Mouse (Mus musculus) T-cell, adult 2 months (primary cell): Measurements from ENCODE around the gene Nradd.

Experiments used
- DNase-seq: peaks from one replicate; pipeline ENCODE4 v3.0.0; 2022; ENCODE audit warnings: low spot score

Gene Nradd

DNA sequence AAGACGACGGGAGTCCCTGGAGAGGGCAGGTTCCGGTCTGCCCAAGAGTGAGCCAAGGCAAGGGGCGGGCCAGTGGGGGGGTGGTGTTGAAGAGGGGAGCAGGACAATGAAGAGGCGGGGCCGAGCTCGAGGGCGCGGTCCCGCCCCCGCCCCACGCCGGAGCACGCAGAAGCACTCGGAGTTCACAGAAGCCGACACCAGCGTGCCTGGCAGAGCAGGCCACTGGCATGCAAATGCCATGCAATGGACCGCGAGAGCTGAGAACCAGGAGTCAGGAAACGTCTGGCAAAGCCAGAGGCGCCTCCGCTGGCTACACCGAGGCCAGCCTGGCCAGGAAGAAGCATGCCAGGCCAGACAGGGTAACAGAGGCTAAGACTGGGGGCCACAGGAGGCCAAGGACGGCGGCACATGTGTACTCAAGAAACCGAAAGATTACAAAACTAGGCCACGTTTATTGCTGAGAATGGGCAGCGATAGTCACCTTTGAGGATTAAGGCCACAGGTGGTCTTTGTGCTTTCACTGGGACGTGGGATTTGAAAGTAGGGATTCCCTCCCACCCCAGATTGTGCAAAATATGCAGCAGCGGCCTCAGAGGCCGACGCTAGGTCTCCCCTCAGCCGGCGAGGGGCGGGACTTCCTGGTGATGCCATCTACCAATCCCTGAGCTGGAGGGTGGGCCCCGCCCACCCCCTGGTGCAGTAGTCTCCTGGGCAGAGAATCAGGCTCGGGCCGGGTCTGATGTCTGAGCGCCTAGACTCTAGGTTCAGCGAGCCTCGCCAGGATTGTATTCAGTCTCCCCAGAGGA is at the start of gene Nradd:
Gene Nradd (minus strand): TSS at position 92 of the 806 bp plus-strand sequence.
- DNase-seq, result no peak

DNA sequence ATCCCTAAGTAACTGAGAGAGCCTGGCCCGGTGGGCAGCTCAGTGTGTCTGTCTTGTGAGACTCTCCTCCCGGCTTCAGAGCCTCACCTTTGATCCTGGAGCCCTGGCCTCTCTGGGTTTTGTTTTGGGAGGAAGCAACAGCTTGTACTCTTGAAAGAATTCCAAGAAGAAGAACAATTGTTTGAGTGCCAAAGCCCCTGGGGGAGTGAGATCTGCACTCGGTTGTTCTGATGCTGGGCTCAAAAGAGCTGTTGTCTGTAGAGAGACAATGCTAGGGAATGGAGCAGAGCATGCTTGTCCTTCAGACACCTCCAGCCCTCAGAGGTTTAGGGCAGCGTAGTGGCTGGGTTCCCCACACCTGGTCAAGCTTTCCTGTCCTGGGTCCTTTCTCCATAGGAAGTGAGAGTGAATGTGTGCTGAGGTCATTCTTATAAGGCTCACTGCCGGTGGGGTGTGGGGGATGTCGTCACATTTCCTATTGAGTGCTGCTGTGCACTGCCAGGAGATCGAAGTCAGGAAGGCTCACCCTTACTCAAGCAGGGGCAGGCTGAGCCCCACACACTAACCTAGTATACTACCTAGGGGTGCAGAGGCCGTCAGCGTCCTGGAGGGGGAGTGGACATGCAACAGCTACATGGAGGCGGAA is 49.0 kb upstream of the Nradd start:
- DNase-seq, result no peak

DNA sequence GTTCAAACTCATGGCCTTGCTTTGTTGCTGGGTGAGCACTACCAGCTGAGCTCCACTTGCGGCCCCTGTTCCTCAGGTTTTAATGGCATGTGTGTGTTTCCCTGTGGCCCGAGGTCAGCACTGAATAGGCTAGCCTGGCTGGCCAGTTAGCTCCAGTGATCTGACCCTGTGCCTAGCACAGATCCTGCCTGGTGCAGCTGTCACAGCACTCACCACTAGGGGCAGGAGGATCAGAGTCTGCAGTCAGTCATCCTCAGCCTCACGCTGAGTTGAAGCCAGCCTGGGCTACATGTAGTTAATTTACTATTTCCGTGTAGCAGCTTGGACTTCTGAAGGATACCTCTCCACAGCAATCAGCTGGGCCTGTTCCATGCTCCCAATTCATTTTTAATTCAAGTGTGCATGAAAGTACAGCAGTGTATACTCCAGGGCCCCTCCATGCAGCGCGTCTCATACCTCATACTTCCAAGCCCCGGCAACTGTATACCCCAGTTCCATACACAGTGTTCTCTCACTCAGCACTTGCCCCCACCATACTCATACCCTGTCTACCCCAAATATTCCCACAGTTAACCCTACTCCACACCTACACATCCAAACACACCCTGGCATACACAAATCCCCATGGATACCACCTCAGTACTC is 48.3 kb upstream of the Nradd start:
- no peak for DNase-seq

DNA sequence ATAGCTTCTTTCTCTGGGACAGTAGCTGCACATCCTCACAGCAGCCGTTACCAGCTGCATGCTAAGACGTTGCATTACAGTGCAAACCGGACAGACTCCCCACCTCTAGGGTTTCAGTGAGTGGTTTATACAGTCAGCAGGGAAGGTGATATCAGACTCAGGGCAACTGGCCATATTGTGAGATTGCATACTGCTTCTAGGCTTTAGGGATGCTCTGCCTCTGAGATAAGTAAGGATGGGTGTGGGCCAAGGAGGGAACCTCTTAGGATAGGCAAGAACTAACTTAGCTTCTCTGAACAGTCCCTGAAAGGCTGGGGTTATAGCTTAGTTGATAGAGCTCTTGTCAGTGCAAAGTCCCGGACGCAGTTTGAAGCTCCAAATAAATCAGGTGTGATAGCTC is 45.5 kb upstream of the Nradd start:
- no peak for DNase-seq

DNA sequence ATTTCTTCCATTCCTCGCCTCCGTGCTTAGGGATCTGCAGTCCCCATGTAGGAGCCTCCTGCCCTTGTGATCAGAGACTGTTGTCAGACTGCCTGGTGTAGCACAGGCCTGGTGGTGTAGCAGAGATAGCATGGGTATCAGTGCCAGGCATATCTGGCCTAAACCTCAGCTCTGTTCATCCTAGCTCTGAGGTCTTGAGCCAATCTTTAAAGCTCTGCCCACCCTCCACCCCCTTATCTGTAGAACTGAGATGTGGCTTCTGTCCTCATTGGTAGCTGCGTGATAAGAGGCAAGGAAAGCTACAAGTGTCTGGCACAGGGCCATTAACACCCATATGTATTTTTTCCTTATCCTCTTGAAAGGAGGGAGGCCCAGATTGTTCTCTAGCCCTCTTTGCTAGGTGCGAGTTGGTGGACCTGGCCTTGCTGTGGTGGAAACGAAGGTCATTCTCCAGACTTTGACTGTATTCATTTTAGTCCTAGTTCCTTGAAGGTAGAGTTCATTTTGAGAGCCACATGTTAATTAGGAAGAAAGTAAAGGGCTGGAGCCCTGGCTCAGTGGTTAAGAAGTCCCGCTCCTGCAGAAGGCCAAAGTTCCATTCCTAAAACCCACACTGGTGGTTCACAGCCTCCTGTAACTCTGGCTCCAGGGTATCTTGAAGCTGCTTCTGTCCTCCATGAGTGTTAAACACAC is 44.5 kb upstream of the Nradd start:
- DNase-seq, result no peak

DNA sequence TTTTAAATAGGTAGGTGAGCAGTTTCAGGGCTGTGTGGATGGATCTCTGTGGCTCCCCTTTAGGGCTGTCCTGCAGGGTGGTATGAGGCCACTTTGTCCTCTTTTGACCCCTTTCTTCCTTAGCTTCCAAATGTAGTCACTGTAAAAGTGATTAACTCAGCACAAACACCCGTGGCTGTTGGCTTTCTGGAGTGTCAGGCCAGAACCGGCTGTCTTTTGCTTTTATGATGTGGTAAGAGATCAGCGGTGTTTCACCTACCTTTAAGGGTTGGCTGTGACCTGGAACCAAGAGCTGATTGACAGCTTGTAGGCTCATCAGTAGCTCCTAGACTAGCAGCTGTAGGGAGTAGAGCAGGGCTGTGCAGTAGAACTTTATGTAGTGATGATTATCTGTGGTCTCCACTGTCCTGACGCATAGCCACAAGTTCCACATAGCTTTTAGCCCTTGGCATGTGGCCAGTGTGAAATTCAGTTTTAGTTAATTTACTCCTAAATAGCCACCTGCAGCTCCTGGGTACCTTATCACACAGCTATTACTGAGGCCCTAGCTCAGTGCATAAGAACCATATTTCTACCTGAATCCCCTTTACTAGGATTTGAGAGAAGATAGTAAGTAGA is 43.1 kb upstream of the Nradd start:
- DNase-seq, result no peak

DNA sequence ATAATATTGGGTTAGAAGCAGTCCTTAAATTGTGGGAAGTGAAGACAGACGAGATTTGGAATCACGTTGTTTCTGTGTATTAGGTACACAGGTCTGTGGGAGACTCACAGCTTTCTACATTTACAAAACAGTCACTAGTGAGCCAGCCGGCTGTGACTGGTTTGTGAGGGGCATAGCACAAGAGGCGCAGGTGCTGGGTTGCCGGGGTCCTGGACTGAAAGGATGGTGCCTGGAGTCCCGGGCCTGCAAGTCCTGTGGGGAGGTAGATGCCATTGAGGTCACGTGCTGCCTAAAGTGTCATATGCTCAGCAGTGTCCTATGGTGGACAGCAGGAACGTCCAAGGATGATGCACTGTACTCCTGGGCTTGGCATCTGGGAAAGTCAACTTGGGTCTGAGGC is 42.1 kb upstream of the Nradd start:
- DNase-seq, result no peak

DNA sequence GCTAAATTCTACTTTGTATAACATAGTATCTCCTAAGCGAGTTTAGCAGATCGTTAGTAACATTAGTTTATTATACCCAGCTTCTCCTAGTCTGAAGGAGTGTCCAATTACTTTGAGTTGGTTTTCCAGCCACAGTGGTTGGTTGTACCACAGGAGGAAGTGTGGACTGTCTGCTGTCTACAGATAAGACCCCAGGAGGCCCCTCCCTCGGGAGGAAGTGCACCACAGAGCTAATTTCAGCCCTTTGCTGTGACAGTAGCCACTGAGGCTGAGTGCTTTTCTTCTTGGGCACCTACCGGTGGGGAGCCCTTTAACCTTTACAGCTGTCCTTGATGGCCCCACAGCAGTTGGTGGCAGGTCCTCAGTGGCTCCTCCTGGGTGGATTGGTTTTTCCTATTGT is 41.7 kb upstream of the Nradd start:
- DNase-seq, result no peak

DNA sequence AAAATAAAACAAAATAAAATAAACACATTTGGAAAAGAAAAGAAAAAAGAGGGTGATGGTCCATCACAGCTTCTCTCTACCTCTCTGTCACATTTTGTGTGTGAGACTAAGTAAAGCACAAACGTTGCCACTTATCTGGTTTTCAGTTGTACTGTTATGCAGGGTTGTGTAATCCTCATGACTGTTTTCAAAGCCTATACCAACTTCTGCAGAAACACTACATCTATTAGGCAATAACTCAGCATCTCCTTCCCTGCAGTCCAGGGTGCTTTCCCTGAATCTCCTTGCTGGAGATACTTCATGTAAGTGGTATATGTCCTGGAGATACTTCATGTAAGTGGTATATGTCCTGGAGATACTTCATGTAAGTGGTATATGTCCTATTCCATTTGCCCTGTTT is 38.6 kb upstream of the Nradd start:
- no peak for DNase-seq

DNA sequence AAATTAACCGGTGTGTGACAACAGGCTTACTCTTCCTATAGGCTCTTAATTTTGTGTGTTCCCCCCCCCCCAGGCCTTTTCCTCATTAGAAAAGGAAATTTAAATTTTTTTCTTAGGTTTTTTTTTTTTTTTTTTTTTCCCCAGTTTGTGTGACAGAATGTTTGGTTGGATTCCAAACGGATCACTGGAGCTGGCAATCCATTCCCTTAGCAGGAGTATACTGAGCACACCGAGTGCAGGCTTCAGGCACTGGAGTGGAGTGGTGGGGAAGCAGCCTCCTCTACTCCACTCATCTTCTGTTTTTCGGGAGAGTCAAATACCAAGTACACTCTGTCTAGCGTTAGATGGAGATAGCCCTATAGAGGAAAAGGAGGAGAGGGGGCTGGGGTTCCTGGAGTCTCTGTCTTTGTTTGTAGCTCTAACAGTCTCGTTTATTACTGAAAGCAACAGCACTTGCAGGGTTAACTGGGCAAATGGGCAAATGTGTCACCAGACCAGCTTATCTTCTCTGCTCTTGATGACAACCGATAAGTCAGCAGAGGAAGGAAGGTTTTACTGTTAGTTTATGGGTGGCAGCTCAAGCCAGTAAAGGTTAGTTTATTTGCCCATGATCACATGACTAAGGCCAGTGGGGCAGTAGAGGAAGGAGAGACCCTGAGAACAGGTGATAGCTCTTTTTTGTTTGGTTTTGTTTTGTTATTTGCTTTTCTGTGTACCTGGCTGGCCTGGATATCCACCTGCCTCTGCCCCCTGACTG is 36.8 kb upstream of the Nradd start:
- DNase-seq, result no peak

DNA sequence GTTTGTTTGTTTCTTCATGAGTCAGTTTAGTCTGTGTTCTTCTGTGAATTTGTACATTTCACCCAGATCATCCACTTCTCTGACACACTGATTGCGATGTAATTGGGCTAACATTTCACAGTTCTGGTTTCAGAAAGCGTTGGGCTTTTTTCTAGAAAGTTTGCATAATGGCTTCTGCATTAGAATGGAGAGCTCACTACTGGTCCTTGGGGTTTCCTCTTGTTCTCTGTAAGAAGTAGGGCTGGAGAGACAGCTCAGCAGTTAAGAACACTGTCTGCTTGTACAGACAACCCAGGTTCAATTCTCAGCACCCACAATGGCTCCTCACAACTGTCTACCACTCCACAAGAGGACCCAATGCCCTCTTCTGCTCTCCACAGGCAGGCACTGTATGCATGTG is 36.0 kb upstream of the Nradd start:
- DNase-seq, result no peak

DNA sequence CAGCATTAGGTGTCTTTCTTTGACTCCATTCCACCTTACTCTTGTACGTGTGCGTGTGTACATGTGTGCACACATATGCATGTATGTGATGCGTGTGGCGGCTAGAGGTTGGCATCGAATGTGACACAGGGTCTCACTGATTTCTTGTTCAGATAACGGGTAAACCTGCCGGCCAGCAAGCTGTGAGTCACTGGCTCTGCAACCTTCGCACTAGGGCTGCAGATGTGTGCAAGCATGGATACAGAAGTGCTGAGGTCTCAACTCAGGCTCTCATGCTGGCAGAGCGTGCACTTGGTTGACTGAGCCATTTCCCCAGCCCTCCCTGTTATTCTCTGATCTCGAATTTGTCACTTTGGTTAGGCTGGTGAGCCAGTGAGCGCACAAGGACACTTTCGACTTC is 35.3 kb upstream of the Nradd start:
- DNase-seq, result no peak

DNA sequence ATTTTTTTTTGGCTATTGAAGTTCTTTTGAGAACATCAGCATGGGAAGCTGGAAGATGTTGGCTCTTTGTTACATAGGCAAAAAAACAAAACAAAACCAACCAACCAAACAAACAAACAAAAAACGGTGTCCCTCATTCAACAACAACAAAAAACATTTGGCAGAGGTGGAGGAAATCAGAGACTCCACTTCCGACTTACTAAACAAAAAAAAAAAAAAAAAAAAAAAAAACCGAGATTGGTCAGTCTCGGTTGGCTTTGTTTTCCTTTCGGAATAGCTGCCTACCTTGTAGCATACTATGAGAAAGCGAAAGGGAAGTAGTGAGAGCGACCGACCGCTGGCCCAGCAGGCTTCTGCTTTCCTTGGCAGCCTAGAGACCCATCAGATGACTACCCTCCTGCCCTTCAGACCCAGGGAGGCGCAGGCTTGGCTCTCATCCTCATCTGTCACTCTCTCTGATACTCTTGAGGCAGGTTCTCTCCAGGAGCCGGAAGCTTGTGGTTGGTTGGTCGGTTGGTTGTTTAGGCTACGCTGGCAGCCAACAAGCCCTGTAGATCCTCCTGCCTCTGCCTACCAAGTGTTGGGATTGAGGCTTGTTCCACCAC is 33.3 kb upstream of the Nradd start:
- DNase-seq, result peak; percentile 59

DNA sequence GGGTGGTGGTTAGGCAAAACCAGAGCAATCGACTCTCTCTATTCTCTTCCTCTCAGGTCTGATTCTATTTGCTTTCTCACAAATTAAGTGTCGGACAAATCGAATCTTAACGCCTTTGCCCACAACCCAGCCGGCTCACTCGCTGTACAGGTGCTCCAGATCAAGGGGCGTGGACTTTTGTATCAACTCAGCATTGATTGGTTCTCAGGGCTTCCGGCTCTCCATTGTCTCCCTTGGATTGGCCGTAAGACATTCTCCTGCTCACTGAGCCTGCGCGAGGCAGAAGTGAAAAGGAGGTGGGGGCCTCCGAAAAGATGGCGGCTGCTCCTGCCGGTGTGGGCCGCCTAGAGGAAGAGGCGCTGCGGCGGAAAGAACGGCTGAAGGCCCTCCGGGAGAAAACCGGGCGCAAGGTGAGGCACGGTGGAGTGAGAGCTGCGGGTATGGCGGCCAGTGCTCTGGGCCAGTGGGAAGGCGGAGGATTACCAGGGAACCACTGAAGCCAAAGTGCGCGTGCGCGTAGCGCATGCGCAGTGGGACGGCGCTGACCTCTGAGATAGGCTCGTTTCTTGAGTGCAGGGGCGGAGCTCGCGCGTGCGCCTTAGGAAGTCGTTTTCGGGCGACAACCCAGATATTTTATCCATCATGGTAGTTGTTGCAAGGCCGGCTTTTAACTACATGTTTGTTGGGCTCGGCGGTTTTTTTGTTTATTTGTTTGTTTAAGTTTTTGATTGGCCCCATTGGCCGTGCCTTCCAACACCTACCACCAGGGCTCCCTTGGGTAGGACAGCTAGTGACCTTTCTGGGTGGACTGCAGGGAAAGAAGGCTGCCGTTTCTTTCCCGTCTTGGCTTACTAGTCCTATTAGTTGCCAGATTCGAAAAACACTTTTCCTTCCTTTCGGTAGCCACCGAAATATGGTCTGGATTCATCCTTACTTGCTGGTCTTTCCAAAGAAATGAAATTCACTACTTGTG is 32.3 kb upstream of the Nradd start, which contains the start of gene Ccdc12:
Gene Ccdc12 (plus strand): TSS at position 255 of the 973 bp plus-strand sequence.
- peak; percentile 97 for DNase-seq

DNA sequence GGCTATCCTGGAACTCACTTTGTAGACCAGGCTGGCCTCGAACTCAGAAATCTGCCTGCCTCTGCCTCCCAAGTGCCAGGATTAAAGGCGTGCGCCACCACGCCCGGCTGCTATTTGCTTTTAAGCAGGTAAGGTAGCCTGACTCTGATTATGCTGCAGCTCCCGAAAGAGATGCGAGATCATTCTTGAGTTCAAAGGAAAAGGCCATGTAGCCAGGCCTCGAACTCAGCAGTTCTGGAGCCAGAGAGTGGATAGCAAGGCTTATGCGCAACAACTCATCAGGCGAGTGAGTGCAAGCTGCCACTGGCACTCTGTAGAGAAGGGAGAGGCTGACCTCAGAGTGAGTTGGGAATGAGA is 31.4 kb upstream of the Nradd start:
- no peak for DNase-seq

DNA sequence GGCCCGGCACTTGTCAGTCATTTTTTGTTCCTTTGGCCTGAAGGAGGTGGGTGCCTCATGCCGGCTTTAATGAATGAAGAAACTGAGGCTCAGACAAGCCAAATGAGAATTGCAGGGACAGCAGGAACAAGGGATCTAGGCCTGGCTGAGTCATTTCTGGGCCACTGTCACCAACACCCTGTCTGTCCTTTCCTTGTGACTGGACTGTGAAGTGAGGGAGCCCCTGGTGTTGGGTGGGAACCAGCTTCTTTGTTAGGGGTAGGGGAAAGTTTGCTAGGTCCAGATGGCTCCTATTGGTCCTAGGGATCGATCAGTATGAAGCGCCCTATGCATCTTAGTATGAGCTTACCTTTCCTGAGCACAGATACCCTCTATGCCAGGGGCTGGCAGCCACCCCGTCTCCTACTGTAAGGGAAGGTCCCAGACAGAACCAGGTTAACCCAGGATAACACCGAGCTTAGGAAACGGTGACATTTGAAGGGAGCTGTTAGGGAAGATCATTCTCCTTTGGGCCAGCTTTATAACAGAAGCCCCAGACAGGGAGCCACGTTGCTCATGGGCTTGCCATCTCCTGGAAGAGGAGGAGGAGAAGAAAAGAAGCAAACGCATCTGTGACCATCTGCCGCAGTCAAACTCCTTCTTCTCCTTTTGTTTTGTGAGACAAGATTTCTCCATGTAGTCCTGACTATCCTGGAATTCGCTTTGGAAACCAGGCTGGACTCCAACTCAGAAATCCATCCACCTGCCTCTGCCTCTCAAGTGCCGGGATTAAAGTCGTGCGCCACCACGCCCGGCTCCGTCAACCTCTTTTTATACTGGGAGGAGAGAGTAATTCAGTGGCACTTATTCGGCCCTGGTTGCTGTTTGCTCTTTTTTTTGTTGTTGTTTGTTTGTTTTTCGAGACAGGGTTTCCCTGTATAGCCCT is 30.7 kb upstream of the Nradd start:
- no peak for DNase-seq

DNA sequence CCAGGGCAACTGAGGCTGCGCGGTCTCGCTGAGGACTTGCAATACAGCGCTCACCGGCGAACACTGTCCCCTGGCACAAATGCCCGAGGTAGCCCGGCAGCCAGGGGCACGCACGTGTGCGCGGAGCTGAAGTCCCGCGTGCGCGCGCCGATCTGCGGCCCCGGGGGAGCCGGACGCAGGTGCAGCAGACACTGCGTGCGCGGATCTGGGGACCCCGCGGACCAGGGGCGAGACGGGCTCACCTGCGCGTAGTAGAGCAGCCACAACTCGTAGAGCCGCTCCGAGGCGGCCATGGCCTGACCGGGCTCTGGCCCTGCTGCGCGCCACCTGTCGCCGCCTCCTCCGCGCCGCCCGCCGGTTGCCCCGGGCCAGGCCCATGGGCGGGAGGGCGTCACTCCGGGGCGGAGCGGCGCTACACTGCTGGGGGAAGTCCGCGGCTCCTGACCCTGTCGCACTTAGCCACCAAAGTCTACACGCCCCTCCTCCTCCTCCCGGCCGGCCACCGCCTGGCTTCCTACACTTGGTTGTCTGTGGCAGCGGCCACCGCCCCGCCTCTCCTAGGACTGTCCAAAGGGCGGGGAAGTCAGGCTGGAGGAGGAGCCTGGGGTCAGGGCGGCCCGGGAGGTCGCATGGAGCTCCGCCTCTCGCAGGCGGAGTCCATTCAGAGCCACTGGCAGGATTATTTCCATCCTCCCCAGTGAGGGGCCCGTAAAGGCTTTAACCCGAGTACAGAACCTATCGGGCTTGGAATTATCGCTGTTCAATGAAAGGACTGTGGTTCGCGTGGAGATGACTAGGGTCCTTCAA is 29.6 kb upstream of the Nradd start, which contains the start of gene Nbeal2:
Gene Nbeal2 (minus strand): TSS at position 507 of the 807 bp plus-strand sequence.
- DNase-seq, result peak; percentile 80
